Mouse (Mus musculus): ENCODE measurements around the gene Txnip. TPM values are rescaled to one million over a fixed set of nuclear protein-coding genes. Genes with fewer than 3 reads are reported as not detected.

The Txnip gene
- total RNA-seq, 1 experiment from 2014 or later, result 332 TPM

DNA sequence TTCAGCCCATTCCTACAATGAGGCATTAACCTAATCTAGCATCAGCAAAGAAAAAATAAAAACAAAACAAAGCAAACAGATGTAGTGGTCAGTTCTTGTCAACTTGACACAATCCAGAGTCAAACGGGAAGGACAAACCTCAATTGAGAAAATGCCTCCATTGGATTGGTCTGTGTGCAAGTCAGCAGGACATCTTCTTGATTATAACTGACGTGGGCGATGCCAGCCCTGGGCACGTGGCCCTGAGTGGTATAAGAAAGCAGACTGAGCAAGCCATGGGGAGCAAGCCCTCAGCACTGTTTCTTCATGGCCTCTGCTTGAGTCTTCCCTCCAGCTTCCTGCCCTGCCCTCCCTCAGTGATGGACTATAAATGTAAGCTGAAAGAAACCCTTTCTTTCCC is 10.9 kb upstream of the Txnip start:
- no peak for ATAC-seq (replicated peaks in 1 of 2; ENCODE audit: insufficient read depth in 1 of 2, low FRiP score in 2 of 2, low TSS enrichment in 1 of 2, low read depth in 1 of 2, poor library complexity in 2 of 2, severe bottlenecking in 2 of 2)

GRCm38 (mm10) chr3:96547389-96547960 is 10.3 kb upstream of the Txnip start:
- peak; percentile 73 to 92; a peak in 3 of 4 replicates for ATAC-seq (replicated peaks in 1 of 2; ENCODE audit: insufficient read depth in 1 of 2, low FRiP score in 2 of 2, low TSS enrichment in 1 of 2, low read depth in 1 of 2, poor library complexity in 2 of 2, severe bottlenecking in 2 of 2)

DNA sequence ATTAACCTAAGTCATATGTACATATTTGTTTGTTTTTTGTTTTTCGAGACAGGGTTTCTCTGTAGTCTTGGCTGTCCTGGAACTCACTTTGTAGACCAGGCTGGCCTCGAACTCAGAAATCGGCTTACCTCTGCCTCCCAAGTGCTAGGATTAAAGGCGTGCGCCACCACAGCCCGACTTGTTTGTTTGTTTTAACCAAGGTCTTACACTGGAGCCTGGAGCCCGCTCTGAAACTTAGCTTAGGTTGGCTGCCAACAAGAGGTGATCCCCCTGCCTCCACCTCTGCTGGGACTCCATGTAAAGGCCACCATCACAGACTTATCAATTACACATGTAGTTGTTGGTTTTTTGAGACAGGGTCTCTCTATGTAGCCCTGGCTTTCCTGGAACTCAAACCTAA is 8.9 kb upstream of the Txnip start:
- no peak for ATAC-seq (replicated peaks in 1 of 2; ENCODE audit: insufficient read depth in 1 of 2, low FRiP score in 2 of 2, low TSS enrichment in 1 of 2, low read depth in 1 of 2, poor library complexity in 2 of 2, severe bottlenecking in 2 of 2)

- no peak for ATAC-seq (replicated peaks in 1 of 2; ENCODE audit: insufficient read depth in 1 of 2, low FRiP score in 2 of 2, low TSS enrichment in 1 of 2, low read depth in 1 of 2, poor library complexity in 2 of 2, severe bottlenecking in 2 of 2)
Observed at GRCm38 (mm10) chr3:96549346-96549745, 8.4 kb upstream of the Txnip start.

GRCm38 (mm10) chr3:96551203-96551602 is 6.6 kb upstream of the Txnip start:
- peak; percentile 60 to 74 for ATAC-seq (replicated peaks in 1 of 2; ENCODE audit: insufficient read depth in 1 of 2, low FRiP score in 2 of 2, low TSS enrichment in 1 of 2, low read depth in 1 of 2, poor library complexity in 2 of 2, severe bottlenecking in 2 of 2)

DNA sequence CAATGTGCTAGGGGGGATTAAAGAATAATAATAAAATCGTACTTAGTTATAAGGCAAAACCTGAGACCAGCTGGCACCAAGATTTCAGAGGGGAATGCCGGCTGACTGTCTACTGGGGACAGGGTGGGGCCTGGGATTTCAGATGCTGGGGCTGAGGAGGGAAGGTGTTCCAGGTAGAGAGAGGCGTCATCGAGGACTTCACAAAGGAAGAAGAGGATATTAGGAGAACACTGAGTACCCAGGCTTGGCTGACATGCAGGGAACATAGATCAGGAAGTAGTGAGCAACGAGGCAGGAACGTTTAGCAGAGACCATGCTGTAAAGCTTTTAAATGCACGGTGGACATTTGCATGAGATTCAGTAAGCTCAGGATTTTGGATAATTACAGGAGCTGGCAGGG is 5.9 kb upstream of the Txnip start:
- no peak for ATAC-seq (replicated peaks in 1 of 2; ENCODE audit: insufficient read depth in 1 of 2, low FRiP score in 2 of 2, low TSS enrichment in 1 of 2, low read depth in 1 of 2, poor library complexity in 2 of 2, severe bottlenecking in 2 of 2)

DNA sequence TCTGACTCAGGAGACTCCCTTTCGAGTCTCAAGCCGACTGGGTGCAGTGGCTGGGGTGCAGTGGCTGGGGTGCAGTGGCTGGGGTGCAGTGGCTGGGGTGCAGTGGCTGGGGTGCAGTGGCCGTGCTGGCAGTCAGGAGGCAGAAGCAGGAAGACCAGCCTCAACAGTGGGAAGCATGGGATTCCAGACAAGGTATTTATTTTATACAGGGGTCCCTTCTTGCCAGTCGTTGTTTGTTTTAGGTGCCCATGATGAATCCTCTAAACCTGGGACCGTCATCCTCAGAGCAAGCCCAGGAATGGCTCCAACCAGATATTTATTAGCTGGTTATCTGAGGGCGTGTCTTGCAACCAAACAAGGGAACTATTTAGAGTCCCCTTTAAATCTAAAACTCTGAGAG is 4.2 kb upstream of the Txnip start:
- no peak for ATAC-seq (replicated peaks in 1 of 2; ENCODE audit: insufficient read depth in 1 of 2, low FRiP score in 2 of 2, low TSS enrichment in 1 of 2, low read depth in 1 of 2, poor library complexity in 2 of 2, severe bottlenecking in 2 of 2)

- ATAC-seq (replicated peaks in 1 of 2; ENCODE audit: insufficient read depth in 1 of 2, low FRiP score in 2 of 2, low TSS enrichment in 1 of 2, low read depth in 1 of 2, poor library complexity in 2 of 2, severe bottlenecking in 2 of 2), result no peak
Observed at GRCm38 (mm10) chr3:96554251-96554650, 3.5 kb upstream of the Txnip start.

GRCm38 (mm10) chr3:96555041-96555596 is 2.6 kb upstream of the Txnip start:
- no peak for ATAC-seq (replicated peaks in 1 of 2; ENCODE audit: insufficient read depth in 1 of 2, low FRiP score in 2 of 2, low TSS enrichment in 1 of 2, low read depth in 1 of 2, poor library complexity in 2 of 2, severe bottlenecking in 2 of 2)

DNA sequence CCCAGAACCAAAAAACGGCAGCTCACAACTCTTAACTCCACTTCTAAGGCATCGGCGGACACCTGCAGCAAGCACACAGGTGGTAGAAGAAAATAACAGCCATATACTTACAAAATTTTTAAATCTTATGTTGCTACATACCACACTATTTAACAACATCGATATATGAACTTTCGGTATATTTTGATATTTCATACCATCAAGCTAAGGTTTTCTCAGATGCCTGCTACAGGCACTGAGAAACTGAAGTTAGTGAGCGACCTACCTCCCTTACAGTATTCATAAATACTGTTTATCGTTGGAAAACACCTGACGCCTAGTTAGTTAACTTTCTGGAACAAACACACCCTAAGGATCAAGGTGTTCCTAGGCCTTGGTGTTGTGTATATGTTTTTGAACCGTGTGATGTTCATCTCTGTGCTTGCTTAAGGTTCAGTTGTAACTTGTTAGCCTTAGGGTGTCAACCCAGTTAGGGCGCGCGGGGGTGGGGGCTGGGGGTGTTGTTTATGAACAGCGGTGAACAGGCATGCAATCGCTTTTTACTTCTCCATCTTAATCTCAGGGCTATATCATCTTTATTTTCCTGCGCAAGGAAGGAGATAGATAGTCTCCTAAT is 1.6 kb upstream of the Txnip start:
- ATAC-seq (replicated peaks in 1 of 2; ENCODE audit: insufficient read depth in 1 of 2, low FRiP score in 2 of 2, low TSS enrichment in 1 of 2, low read depth in 1 of 2, poor library complexity in 2 of 2, severe bottlenecking in 2 of 2), result no peak

DNA sequence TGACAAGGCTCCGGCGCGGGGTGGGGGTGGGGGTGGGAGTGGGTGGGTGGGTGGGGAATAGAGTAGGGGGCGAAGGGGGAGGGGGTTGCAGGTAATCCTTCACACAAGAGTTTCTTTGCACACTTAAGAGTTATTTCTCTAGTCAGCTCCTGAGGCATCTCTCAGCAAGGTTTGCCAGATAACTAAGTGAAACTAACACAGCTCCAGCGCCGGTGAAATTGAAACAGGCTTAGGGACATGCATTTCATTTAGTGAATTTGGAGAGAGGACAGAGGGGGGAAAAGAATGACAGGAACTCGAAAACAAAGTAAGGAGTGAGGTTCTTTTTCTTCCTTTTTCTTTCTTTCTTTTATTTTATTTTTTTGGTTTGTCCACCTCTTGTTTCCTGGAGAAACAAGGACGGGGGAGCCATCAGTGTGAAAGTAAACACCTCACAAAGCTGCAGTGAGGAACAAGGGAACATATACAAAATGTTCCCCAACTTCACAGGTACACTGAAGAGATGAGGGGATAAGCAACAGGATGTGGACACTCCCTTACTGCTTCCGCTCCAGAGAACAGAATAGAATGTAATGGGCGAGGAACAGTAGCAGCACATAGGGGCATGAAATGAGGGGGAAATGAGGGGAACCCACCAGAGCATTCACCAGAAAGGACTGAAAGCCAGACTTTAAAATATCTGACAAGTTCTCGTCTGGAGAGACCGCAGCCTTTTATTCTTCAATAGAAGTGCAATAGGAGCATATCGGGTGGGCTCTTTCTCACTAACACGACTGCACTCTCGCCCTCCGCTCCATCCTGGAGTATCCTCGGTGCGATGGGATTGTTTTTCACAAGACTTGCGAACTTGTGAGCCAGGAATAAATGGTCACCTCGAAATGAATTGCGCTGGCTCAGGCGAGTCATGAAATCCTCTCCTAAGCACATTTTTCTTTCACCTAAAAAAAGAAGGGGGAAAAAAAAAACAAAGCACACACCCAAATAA is 814 bp upstream of the Txnip start:
- ATAC-seq (replicated peaks in 1 of 2; ENCODE audit: insufficient read depth in 1 of 2, low FRiP score in 2 of 2, low TSS enrichment in 1 of 2, low read depth in 1 of 2, poor library complexity in 2 of 2, severe bottlenecking in 2 of 2), result no peak

DNA sequence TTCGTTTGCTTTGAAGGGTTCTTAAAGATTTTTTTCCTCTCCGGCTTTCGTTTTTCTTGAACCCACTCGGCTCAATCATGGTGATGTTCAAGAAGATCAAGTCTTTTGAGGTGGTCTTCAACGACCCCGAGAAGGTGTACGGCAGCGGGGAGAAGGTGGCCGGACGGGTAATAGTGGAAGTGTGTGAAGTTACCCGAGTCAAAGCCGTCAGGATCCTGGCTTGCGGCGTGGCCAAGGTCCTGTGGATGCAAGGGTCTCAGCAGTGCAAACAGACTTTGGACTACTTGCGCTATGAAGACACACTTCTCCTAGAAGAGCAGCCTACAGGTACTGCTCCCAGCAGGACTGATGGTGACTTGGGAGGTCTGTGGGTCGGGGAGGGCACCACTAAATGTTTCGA is 402 bp downstream of the Txnip start:
- ATAC-seq (replicated peaks in 1 of 2; ENCODE audit: insufficient read depth in 1 of 2, low FRiP score in 2 of 2, low TSS enrichment in 1 of 2, low read depth in 1 of 2, poor library complexity in 2 of 2, severe bottlenecking in 2 of 2), result 0 out of 4 replicates have a peak, but pooled peaks have one; percentile 6 to 12

GRCm38 (mm10) chr3:96558668-96559196 is 975 bp downstream of the Txnip start:
- no peak for ATAC-seq (replicated peaks in 1 of 2; ENCODE audit: insufficient read depth in 1 of 2, low FRiP score in 2 of 2, low TSS enrichment in 1 of 2, low read depth in 1 of 2, poor library complexity in 2 of 2, severe bottlenecking in 2 of 2)

- no peak for ATAC-seq (replicated peaks in 1 of 2; ENCODE audit: insufficient read depth in 1 of 2, low FRiP score in 2 of 2, low TSS enrichment in 1 of 2, low read depth in 1 of 2, poor library complexity in 2 of 2, severe bottlenecking in 2 of 2)
Observed at GRCm38 (mm10) chr3:96559398-96559910, 1.7 kb downstream of the Txnip start.

GRCm38 (mm10) chr3:96559911-96560850 is 2.4 kb downstream of the Txnip start:
- no peak for ATAC-seq (replicated peaks in 1 of 2; ENCODE audit: insufficient read depth in 1 of 2, low FRiP score in 2 of 2, low TSS enrichment in 1 of 2, low read depth in 1 of 2, poor library complexity in 2 of 2, severe bottlenecking in 2 of 2)

DNA sequence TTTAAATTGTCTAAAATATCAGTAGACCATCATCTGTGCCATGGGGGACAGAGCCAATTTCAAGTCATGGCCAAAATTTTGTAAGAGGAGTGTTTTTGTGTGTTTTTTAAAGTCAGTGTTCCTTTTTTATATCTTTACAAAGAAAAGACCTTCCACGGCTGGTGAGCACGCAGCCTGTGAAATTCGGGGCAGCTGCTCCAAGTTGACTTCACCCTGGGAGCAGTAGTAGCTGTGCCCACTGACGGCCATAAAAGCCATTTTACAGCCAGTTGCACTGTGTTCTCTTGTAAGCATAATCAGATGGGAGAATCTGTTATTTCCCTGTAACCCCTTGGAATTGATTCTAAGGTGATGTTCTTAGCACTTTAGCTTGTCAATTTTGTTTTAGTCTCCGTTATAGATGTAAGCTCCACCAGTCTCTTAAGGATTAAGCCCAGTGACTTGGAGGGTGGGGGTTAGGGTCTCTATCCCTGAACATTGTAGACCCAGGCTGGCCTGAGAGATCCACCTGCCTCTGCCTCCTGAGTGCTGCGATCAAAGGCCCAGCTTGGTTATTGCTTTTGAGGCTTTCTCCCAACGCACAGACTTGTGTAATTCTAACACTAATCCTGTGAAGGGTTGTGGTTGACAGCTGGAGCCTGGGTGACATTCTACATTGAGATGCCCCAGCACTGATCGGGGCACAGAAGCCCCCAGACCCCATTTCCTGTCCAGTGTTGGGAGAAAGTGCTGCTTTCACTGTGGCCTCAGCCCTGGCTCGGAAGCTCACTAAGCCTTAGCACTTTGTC is 3.3 kb downstream of the Txnip start:
- ATAC-seq (replicated peaks in 1 of 2; ENCODE audit: insufficient read depth in 1 of 2, low FRiP score in 2 of 2, low TSS enrichment in 1 of 2, low read depth in 1 of 2, poor library complexity in 2 of 2, severe bottlenecking in 2 of 2), result no peak

All from hematopoietic stem cell, adult 5-6 weeks (primary cell).